Mouse (Mus musculus): ENCODE data around the gene Mmp15. TPM values are rescaled to one million over a fixed set of nuclear protein-coding genes. Genes with fewer than 3 reads are reported as not detected.

Mmp15 gene
- polyA plus RNA-seq, 1 experiment: 5.6 TPM

DNA sequence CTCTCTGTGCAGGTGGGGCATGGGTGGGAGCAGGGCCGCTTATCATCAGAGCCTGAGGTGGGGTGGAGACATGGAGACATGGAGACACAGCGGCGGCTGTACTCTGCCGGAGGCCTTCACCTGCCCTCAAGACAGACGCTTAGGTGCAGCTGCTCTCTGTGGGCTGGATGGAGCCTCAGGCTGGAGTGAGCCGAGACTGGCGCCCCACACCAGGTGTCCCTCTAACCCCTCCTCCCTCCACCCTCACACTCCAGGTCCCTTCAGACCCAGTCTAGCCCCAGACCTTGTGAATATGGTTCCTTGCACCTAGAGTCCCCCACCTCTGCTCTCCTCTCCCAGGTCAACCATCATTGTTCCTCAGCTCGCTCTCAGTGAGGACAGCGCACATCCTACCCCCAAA is 47.1 kb downstream of the Mmp15 start:
- no peak for DNase-seq
- Histone ChIP-seq H3K36me3 (ENCODE audit: control insufficient read depth, insufficient read depth, low read length) (no peaks in the 10 kb centered on the region), H3K4me1 (ENCODE audit: control insufficient read depth, insufficient read depth, low read length) (no peaks in the 10 kb centered on the region), H3K27me3 (replicated peaks; ENCODE audit: control insufficient read depth, insufficient read depth, low read length) (no peaks in the 10 kb centered on the region), H3K27ac (ENCODE audit: insufficient read depth, low read depth, low read length) (no peak overlapping the region), H3K4me3 (ENCODE audit: insufficient read depth, low read depth, low read length) (no peak overlapping the region)
- 90% methylated on average over 9 of the region's 9 CpGs for WGBS
- no peak for TF ChIP-seq CTCF (conservative IDR thresholded peaks at IDR 0.05; ENCODE audit: insufficient read depth, insufficient read length, low read depth, low read length)
- TF ChIP-seq POLR2A (IDR thresholded peaks at IDR 0.05; ENCODE audit: low read depth, low read length): no peak

DNA sequence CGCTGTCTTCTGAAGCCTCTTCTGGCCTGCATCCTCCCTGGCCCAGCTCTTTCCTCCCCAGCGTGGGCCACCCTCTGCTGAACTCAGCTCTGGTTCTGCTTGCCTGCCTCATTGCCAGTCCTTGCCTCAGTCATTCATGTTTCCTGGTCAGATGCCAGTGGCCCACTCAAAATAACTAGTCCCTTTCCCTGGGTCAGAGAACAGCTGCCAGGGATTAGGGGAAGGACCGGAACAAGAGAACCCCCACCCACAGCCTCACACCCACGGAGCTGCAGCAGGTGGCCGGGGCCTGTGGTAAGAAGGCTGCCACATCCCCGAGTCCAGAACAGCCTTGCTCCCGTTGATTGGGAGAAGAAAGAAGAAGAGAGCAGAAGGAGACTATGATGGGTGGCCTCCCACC is 49.0 kb downstream of the Mmp15 start:
- no peak for TF ChIP-seq CTCF (conservative IDR thresholded peaks at IDR 0.05; ENCODE audit: insufficient read depth, insufficient read length, low read depth, low read length)
- TF ChIP-seq POLR2A (IDR thresholded peaks at IDR 0.05; ENCODE audit: low read depth, low read length): no peak
- no peaks in the 10 kb centered on the region for H3K36me3 ChIP-seq (ENCODE audit: control insufficient read depth, insufficient read depth, low read length)
- no peaks in the 10 kb centered on the region for H3K4me1 ChIP-seq (ENCODE audit: control insufficient read depth, insufficient read depth, low read length)
- no peak overlapping the region for H3K4me3 ChIP-seq (ENCODE audit: insufficient read depth, low read depth, low read length)
- H3K27ac ChIP-seq (ENCODE audit: insufficient read depth, low read depth, low read length): no peak overlapping the region
- no peaks in the 10 kb centered on the region for H3K27me3 ChIP-seq (replicated peaks; ENCODE audit: control insufficient read depth, insufficient read depth, low read length)
- 75% methylated on average over 7 of the region's 7 CpGs for WGBS
- no peak for DNase-seq

DNA sequence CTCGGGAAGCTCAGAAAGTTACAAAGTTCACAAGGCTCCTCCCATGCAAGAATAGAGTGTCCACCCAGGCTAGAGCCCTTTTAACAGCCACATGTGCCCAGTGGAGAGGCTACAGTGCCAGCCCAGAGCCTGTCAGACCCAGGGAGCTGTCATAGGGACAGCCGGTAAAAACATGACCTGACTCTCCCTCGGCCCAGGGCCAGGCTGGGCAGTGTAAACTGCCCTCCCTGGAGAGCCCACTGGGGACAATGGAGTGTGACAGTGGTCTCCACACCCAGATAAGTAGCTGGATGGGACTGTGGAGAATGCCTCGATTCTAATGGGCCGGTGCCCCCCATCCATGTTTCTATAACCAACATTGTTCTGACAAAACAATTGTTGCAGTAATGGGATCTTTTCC is 57.5 kb downstream of the Mmp15 start:
- H3K4me1 ChIP-seq (ENCODE audit: control insufficient read depth, insufficient read depth, low read length): no peaks in the 10 kb centered on the region
- 45% methylated on average over 5 of the region's 5 CpGs for WGBS
- TF ChIP-seq CTCF (conservative IDR thresholded peaks at IDR 0.05; ENCODE audit: insufficient read depth, insufficient read length, low read depth, low read length) (no peak), POLR2A (IDR thresholded peaks at IDR 0.05; ENCODE audit: low read depth, low read length) (no peak)
- no peak overlapping the region for H3K27ac ChIP-seq (ENCODE audit: insufficient read depth, low read depth, low read length)
- no peaks in the 10 kb centered on the region for H3K36me3 ChIP-seq (ENCODE audit: control insufficient read depth, insufficient read depth, low read length)
- no peaks in the 10 kb centered on the region for H3K27me3 ChIP-seq (replicated peaks; ENCODE audit: control insufficient read depth, insufficient read depth, low read length)
- peak; percentile 21 for DNase-seq
- no peak overlapping the region for H3K4me3 ChIP-seq (ENCODE audit: insufficient read depth, low read depth, low read length)

DNA sequence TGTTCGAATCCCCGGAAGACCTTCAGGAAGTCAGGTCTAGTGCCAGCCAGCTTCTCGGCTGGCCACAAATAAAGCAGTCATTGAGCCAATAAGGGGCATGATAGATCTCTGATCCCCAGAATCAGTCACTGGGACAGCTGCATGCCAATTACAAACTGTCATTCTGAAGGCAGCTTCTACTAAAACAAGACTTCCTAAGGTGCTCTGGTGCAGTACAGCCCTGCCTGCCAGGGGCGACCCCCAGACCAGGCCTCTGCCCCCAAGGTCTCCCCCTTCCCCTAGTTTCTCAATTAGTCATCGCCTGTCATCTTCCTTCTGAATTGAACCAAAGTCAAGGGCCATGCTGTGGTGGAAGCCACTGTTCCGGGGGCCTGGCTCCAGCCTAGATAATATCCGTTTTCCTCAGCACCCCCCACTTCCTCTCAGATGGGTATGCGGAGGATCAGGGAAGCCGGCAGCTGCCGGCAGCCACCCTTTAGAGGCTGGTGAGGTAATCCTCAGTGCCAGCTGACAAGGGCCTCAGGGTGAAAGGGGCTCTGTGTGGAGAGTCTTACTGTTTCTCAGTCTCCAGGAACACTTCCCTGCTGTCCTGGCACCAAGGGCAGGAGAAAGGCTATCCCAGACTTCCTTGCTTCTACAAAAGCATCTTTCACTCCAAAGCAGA is 59.4 kb downstream of the Mmp15 start:
- Histone ChIP-seq H3K4me1 (ENCODE audit: control insufficient read depth, insufficient read depth, low read length) (no peaks in the 10 kb centered on the region), H3K27me3 (replicated peaks; ENCODE audit: control insufficient read depth, insufficient read depth, low read length) (no peaks in the 10 kb centered on the region), H3K27ac (ENCODE audit: insufficient read depth, low read depth, low read length) (no peak overlapping the region), H3K4me3 (ENCODE audit: insufficient read depth, low read depth, low read length) (no peak overlapping the region), H3K36me3 (ENCODE audit: control insufficient read depth, insufficient read depth, low read length) (no peaks in the 10 kb centered on the region)
- no peak for TF ChIP-seq POLR2A (IDR thresholded peaks at IDR 0.05; ENCODE audit: low read depth, low read length)
- TF ChIP-seq CTCF (conservative IDR thresholded peaks at IDR 0.05; ENCODE audit: insufficient read depth, insufficient read length, low read depth, low read length): no peak
- peak; percentile 63 for DNase-seq
- WGBS: 48% methylated on average over 10 of the region's 10 CpGs

DNA sequence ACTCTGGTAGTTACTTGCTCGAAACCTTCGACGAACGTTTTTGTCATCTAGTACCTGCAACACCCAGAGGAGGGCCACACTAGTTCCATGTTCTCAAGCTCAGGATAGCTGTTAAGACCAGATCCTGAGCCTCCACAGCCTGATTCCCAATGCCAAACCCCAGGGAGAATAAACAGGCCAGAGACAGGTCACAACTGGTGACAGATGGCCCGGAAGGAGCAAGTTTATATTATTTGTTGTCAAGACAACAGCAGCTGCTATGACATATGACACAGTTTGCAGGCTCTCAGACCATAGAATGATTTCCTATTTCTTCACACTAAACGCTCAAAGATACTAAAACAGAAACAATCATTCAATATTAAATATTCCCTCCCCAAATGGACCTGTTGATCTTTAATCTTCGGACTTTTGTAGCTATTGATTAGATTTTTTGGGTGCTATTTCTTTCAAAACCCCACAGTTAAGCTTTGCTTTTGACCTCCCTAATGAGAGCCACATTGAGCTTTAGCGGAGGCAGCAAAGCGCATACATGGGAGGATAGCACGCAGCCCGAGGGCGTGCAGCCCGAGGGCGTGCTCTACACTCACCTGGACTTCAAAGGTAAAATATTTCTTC is 70.2 kb downstream of the Mmp15 start:
- TF ChIP-seq CTCF (conservative IDR thresholded peaks at IDR 0.05; ENCODE audit: insufficient read depth, insufficient read length, low read depth, low read length) (no peak), POLR2A (IDR thresholded peaks at IDR 0.05; ENCODE audit: low read depth, low read length) (no peak)
- Histone ChIP-seq H3K4me3 (ENCODE audit: insufficient read depth, low read depth, low read length) (no peak overlapping the region), H3K4me1 (ENCODE audit: control insufficient read depth, insufficient read depth, low read length) (peaks cover 4% of the 10 kb centered on the region; the same call in 1 of the 2 replicates), H3K27me3 (replicated peaks; ENCODE audit: control insufficient read depth, insufficient read depth, low read length) (no peaks in the 10 kb centered on the region), H3K27ac (ENCODE audit: insufficient read depth, low read depth, low read length) (no peak overlapping the region), H3K36me3 (ENCODE audit: control insufficient read depth, insufficient read depth, low read length) (peaks cover 4% of the 10 kb centered on the region)
- 92% methylated on average over 14 of the region's 14 CpGs for WGBS
- no peak for DNase-seq

Other genes with a start within 250 kb of the Mmp15 start
- gene Kifc3, start 149.5 kb upstream of the Mmp15 start, polyA plus RNA-seq (2012; rRNA removed): 92.3 and 100 TPM in 2 replicates
- gene Cngb1, start 45.7 kb upstream of the Mmp15 start, polyA plus RNA-seq (2012; rRNA removed): 0.38 and 1.1 TPM in 2 replicates
- 0.22 and 0.41 TPM in 2 replicates for gene Tepp, start 41.7 kb upstream of the Mmp15 start, polyA plus RNA-seq (2012; rRNA removed)
- gene Zfp319, start 20.3 kb upstream of the Mmp15 start, polyA plus RNA-seq (2012; rRNA removed): 6.2 and 6.5 TPM in 2 replicates
- 27.7 and 29.8 TPM in 2 replicates for gene Usb1, start 20.0 kb upstream of the Mmp15 start, polyA plus RNA-seq (2012; rRNA removed)
- gene Cfap20, start 82.6 kb downstream of the Mmp15 start, polyA plus RNA-seq (2012; rRNA removed): 35.7 and 41.2 TPM in 2 replicates
- gene Csnk2a2, start 137.8 kb downstream of the Mmp15 start, polyA plus RNA-seq (2012; rRNA removed): 15.7 and 19.6 TPM in 2 replicates
- 0.13 TPM in 1 of 2 replicates, not detected in the other for gene Ccdc113, start 181.8 kb downstream of the Mmp15 start, polyA plus RNA-seq (2012; rRNA removed)
- 0.08 TPM in 1 of 2 replicates, not detected in the other for gene Prss54, start 224.1 kb downstream of the Mmp15 start, polyA plus RNA-seq (2012; rRNA removed)

Data from kidney, adult 2 months (tissue).